Mouse (Mus musculus): ENCODE results near the gene Tbl2.
A peak's percentile ranks its signal among the peaks of the same experiment; 100 is the strongest.

The Tbl2 gene

GRCm38 (mm10) chr5:135149053-135149819 lies at the start of gene Tbl2:
Gene Tbl2 (plus strand): TSS chr5:135149657.
- peak; percentile 99 for DNase-seq (ENCODE audit: low read depth)

- DNase-seq (ENCODE audit: low read depth) = no peak
These were observed 48.5 kb upstream of the Tbl2 start for GRCm38 (mm10) chr5:135100981-135101380.

GRCm38 (mm10) chr5:135103999-135104660 lies 45.3 kb upstream of the Tbl2 start:
- no peak for DNase-seq (ENCODE audit: low read depth)

- DNase-seq (ENCODE audit: low read depth) = peak; percentile 87
These were observed 42.6 kb upstream of the Tbl2 start for GRCm38 (mm10) chr5:135106758-135107256.

GRCm38 (mm10) chr5:135107521-135108501 lies 41.6 kb upstream of the Tbl2 start:
- DNase-seq (ENCODE audit: low read depth) = no peak

GRCm38 (mm10) chr5:135109017-135109416 lies 40.4 kb upstream of the Tbl2 start:
- no peak for DNase-seq (ENCODE audit: low read depth)

GRCm38 (mm10) chr5:135109426-135109825 lies 40.0 kb upstream of the Tbl2 start:
- DNase-seq (ENCODE audit: low read depth) = no peak

- no peak for DNase-seq (ENCODE audit: low read depth)
These were observed 39.5 kb upstream of the Tbl2 start for GRCm38 (mm10) chr5:135109976-135110375.

GRCm38 (mm10) chr5:135113782-135114181 lies 35.7 kb upstream of the Tbl2 start:
- DNase-seq (ENCODE audit: low read depth) = no peak

- DNase-seq (ENCODE audit: low read depth) = no peak
These were observed 34.2 kb upstream of the Tbl2 start for GRCm38 (mm10) chr5:135115241-135115640.

- DNase-seq (ENCODE audit: low read depth) = peak; percentile 50
These were observed 30.8 kb upstream of the Tbl2 start for GRCm38 (mm10) chr5:135118589-135119081.

GRCm38 (mm10) chr5:135120753-135121152 lies 28.7 kb upstream of the Tbl2 start:
- no peak for DNase-seq (ENCODE audit: low read depth)

- DNase-seq (ENCODE audit: low read depth) = no peak
These were observed 23.3 kb upstream of the Tbl2 start for GRCm38 (mm10) chr5:135126121-135126520.

- DNase-seq (ENCODE audit: low read depth) = no peak
These were observed 21.8 kb upstream of the Tbl2 start for GRCm38 (mm10) chr5:135127669-135128068.

GRCm38 (mm10) chr5:135129747-135130146 lies 19.7 kb upstream of the Tbl2 start:
- no peak for DNase-seq (ENCODE audit: low read depth)

GRCm38 (mm10) chr5:135133736-135134405 lies 15.6 kb upstream of the Tbl2 start:
- peak; percentile 76 for DNase-seq (ENCODE audit: low read depth)

GRCm38 (mm10) chr5:135134534-135134933 lies 14.9 kb upstream of the Tbl2 start:
- no peak for DNase-seq (ENCODE audit: low read depth)

- DNase-seq (ENCODE audit: low read depth) = no peak
These were observed 9.6 kb upstream of the Tbl2 start for GRCm38 (mm10) chr5:135139881-135140280.

GRCm38 (mm10) chr5:135144469-135144868 lies 5.0 kb upstream of the Tbl2 start:
- DNase-seq (ENCODE audit: low read depth) = no peak

- no peak for DNase-seq (ENCODE audit: low read depth)
These were observed 3.9 kb upstream of the Tbl2 start for GRCm38 (mm10) chr5:135145532-135145931.

GRCm38 (mm10) chr5:135145955-135146354 lies 3.5 kb upstream of the Tbl2 start:
- no peak for DNase-seq (ENCODE audit: low read depth)

Data from c-Kit-positive CD71-positive TER-119-negative erythroid progenitor cells, embryonic 14.5 days (primary cell).